Mouse (Mus musculus): ENCODE results near the gene Ddx52.

Gene Ddx52

GRCm38 (mm10) chr11:83941950-83942840 lies at the start of gene Ddx52:
TSS of gene Ddx52 (plus strand) at chr11:83942062.
- peak; percentile 83 to 86 for DNase-seq (ENCODE audit: low spot score in 2 of 2)

- DNase-seq (ENCODE audit: low spot score in 2 of 2), result no peak
Observed at GRCm38 (mm10) chr11:83893325-83893724, 48.5 kb upstream of the Ddx52 start.

GRCm38 (mm10) chr11:83896430-83897410 lies 45.1 kb upstream of the Ddx52 start:
- DNase-seq (ENCODE audit: low spot score in 2 of 2), result no peak

- no peak for DNase-seq (ENCODE audit: low spot score in 2 of 2)
Observed at GRCm38 (mm10) chr11:83897569-83897968, 44.3 kb upstream of the Ddx52 start.

GRCm38 (mm10) chr11:83902812-83903211 lies 39.0 kb upstream of the Ddx52 start:
- no peak for DNase-seq (ENCODE audit: low spot score in 2 of 2)

- DNase-seq (ENCODE audit: low spot score in 2 of 2), result no peak
Observed at GRCm38 (mm10) chr11:83905756-83906155, 36.1 kb upstream of the Ddx52 start.

- DNase-seq (ENCODE audit: low spot score in 2 of 2), result no peak
Observed at GRCm38 (mm10) chr11:83908376-83908775, 33.5 kb upstream of the Ddx52 start.

- no peak for DNase-seq (ENCODE audit: low spot score in 2 of 2)
Observed at GRCm38 (mm10) chr11:83913824-83914311, 28.0 kb upstream of the Ddx52 start.

GRCm38 (mm10) chr11:83914501-83914900 lies 27.4 kb upstream of the Ddx52 start:
- DNase-seq (ENCODE audit: low spot score in 2 of 2), result no peak

GRCm38 (mm10) chr11:83922600-83922999 lies 19.3 kb upstream of the Ddx52 start:
- DNase-seq (ENCODE audit: low spot score in 2 of 2), result no peak

GRCm38 (mm10) chr11:83927097-83927496 lies 14.8 kb upstream of the Ddx52 start:
- peak in 1 of 2 experiments; percentile 5 for DNase-seq (ENCODE audit: low spot score in 2 of 2)

GRCm38 (mm10) chr11:83932506-83933106 lies 9.3 kb upstream of the Ddx52 start:
- DNase-seq (ENCODE audit: low spot score in 2 of 2), result no peak

- no peak for DNase-seq (ENCODE audit: low spot score in 2 of 2)
Observed at GRCm38 (mm10) chr11:83933376-83933775, 8.5 kb upstream of the Ddx52 start.

- peak; percentile 22 to 38 for DNase-seq (ENCODE audit: low spot score in 2 of 2)
Observed at GRCm38 (mm10) chr11:83935986-83936665, 5.7 kb upstream of the Ddx52 start.

- DNase-seq (ENCODE audit: low spot score in 2 of 2), result no peak
Observed at GRCm38 (mm10) chr11:83938556-83938955, 3.3 kb upstream of the Ddx52 start.

GRCm38 (mm10) chr11:83956822-83957221 lies 15.0 kb downstream of the Ddx52 start:
- no peak for DNase-seq (ENCODE audit: low spot score in 2 of 2)

GRCm38 (mm10) chr11:83961983-83962382 lies 20.1 kb downstream of the Ddx52 start:
- no peak for DNase-seq (ENCODE audit: low spot score in 2 of 2)

GRCm38 (mm10) chr11:83963991-83964921 lies 22.4 kb downstream of the Ddx52 start, which contains the start of gene Synrg:
TSS of gene Synrg (plus strand) at chr11:83964428.
- peak; percentile 93 for DNase-seq (ENCODE audit: low spot score in 2 of 2)

- DNase-seq (ENCODE audit: low spot score in 2 of 2), result peak; percentile 5 to 9
Observed at GRCm38 (mm10) chr11:83967436-83968204, 25.8 kb downstream of the Ddx52 start.

Measured in spleen, postnatal 36 days (tissue).